Mouse (Mus musculus) gastrocnemius, postnatal 4 days (tissue): ENCODE data around the gene Sf3b1. TPM values are rescaled to one million over a fixed set of nuclear protein-coding genes. Genes with fewer than 3 reads are reported as not detected.
"Not testable (repeated sequence)": the region's sequence is repeated elsewhere in the genome, so short reads cannot be mapped to it uniquely, and the experiment has no call there.

Source experiments
- DNase-seq, 2 experiments: peaks; one replicate each; pipeline ENCODE4 v3.0.0; 2021 to 2022; ENCODE audit warnings: low spot score in 2 of 2, mixed read lengths in 2 of 2
- total RNA-seq, 2 experiments: library from RNA; stranded (reverse); gene quantifications; 2 replicates each; pipeline ENCODE4 v1.2.3; 2021

Gene Sf3b1
- total RNA-seq, 2 experiments from 2014 or later, result 109 to 130 TPM

DNA sequence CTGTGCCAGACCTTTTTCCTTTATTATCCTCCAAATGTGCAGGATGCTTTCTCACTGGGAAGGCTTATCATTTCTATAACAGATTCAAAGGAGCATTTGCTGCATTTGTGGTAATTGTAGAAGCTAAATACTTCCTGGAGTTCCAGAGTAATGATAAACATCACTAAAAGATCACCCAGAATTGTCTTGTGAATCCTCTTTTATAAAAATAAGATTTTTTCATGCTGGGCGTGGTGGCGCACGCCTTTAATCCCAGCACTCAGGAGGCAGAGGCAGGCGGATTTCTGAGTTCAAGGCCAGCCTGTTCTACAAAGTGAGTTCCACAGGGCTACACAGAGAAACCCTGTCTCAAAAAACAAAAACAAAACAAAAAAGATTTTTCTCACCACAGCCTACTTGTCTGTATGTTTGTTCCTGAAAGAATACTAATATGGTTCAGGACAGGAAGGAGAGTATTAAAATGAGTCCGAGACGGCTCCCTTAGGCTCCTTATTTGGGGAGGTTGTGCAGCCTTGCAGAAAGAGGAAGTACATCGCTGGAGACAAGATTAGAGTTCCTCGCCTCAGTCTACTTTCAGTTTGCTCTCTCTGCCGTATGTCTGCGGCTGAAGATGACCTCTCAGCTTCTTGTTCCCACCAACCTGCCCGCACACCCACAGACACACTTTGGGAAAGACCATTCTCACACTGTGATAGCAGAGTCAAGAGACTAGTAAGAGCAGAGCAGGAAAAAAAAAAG is 1.4 kb upstream of the Sf3b1 start:
- DNase-seq, result no peak

DNA sequence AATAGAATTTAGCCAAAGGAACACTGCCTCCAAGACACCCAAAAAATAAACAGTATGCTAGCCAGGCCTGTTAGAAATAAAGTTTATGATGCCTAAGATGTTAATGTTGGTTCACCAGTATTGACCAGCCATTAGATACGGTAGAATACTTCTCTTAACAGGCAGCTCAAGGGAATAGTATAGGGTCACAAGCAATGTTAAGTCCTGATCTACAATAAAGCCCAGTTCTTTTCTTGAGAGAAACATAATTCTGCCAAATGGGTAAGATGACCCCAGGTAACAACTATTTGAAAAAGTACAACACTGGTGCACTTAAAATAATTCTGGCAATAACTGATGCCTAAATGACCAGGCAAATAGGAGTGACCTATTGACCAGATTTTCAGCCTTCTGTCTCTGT is 685 bp upstream of the Sf3b1 start:
- DNase-seq, result no peak

DNA sequence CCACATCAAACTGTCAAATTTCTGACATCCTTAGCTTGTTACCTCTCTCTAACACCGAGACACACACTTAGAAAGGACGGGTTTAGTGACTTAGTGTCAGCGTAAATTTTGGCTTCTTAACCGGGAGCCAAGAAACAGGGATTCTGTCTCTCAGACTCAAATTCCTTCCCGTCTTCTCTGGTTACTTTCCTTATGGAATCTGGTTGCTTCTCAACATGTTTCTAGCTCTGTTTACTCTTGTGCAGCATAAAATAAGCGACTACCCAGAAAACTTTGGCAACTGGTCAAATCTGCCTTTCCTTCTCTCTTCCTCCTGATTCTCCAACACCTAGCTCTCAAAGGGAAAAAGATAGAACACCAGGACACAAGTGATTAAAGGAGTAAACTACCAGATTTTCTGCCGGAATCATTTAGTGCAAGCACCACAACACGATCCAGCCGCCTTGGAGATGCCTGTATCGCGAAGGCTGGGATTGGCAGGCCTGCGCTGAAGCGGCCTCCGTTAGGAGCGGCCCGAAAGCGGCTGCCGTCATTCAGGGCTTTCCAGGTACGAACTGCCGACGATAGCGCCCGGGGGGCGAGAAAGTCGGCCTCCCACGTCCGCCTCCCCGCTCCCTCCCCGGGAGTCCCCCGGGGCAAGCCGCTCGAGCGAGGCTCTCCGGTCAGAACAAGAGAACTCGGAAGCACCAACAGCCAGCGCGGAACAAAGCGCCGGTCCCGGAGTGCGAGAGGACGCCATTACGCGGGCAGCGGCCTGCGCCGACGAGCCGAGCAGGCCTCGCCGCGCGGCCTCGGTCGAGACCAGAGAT is 633 bp downstream of the Sf3b1 start:
- peak; percentile 26 to 61 for DNase-seq

DNA sequence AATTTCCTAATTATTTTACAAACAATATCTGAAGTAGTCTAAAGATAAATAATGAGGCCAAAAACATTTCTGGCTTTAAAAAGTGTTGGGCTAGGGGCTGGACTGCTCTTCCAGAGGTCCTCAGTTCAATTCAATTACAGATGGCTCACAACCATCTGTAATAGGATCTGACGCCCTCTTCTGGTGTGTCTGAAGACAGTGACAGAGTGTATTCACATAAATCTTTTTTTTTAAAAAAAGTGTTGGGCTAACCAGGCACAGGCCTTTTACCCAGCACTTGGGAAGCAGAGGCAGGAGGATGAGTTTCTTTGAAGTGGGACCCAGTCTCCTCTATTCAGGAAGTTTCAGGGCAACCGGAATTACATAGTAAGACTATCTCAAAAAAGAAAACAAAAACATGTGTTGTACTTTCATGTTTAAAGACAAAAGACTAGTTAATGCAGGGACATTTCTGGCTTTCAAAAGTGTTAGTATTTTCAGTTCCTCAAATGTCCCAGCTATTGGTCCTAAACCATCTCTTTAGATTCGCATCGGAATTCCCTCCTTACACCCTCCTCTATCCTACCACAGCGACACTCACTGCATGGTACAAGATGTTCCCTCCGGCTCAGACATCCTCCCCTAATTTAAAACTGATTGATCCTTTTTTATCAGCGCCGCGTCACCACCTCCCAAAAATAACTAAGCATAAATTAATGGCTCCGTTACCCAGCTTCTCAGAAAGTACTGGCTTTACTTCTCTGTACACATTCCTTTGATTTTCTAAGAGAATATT is 1.4 kb downstream of the Sf3b1 start:
- no peak for DNase-seq

DNA sequence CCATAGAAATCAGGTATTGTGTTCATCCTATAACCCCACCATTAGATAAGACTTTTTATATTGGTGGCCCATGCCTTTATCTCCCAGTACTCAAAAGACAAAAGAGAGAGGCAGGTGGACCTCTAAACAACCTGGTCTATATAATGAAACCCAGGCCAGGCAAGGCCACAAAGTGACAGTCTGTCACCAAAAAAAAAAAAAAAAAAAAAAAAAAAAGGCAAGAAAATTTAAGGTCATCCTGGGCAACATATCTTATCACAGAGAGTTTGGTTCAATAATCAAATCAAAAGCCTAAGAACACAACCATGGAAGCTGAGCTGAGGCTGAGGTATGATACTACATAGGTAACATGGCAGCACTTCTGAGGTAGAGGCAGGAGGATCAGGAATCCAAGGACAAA is 5.4 kb downstream of the Sf3b1 start:
- DNase-seq, result no peak

DNA sequence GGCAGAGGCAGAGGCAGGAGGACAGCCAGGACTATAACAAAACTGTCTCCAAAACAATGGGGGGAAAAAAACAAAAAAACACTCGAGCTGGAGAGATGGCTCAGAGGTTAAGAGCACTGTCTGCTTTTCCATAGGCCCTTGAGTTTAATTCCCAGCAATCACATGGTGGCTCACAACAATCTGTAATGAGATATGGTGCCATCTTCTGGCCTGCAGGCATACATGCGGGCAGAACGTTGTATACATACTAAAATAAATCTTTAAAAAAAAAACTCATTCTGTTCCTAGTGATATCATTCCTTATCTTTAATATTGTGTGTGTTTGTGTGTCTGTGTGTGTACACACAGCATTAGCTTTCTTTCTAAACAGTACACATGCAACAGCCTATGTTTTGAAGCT is 14.8 kb downstream of the Sf3b1 start:
- DNase-seq, result no peak

DNA sequence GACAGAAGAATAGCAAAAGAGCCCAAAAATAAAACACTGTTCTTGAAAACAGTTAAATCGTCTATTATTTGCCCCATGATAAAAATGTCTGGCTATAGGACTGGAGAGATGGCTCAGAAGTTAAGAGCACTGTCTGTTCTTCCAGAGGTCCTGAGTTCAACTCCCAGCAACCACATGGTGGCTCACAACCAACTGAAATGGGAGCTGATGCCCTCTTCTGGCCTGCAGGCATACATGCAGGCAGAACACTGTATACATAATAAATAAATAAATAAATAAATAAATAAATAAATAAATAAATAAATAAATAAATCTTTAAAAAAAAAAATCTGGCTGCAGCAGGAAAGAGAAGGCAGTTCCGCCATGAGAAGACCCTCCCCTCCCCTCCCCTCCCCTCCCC is 19.0 kb downstream of the Sf3b1 start:
- DNase-seq, result not testable (repeated sequence)

DNA sequence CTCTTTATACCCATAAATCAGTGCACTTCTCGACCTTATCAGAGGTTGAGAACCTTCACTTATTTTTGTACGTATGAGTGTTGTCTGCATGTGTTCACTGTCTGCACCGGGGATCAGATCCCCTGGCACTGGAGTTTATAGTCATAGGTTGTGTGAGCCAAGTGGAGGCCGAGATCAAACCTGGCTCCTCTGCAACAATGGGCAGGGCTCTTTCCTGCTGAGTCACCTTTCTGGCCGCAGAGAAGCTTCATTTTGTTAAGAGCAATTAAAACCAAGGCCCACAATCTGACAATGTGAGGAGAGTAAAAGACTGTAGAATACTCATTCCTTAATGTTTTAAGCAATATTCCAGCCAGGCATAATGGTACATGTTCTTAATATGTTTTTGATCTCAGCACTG is 33.7 kb downstream of the Sf3b1 start:
- DNase-seq, result no peak

DNA sequence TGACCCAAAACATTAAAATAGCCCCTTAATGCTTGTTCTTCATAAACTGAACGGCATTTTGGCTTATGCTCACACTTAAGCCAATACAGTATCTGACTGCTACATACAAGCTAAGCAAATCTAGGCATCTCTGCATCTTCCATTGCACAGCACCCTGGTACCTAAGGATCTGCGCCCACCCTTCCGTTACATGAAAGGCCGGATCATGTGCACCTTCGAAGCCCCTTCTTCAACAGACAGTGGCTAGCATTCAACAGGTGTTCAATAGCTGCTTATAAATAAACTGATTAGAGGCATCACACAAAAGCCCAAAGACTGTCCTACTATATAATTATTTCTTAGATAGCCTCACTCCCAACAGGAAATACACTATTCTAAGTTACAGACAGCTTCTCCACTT is 41.0 kb downstream of the Sf3b1 start:
- DNase-seq, result no peak

DNA sequence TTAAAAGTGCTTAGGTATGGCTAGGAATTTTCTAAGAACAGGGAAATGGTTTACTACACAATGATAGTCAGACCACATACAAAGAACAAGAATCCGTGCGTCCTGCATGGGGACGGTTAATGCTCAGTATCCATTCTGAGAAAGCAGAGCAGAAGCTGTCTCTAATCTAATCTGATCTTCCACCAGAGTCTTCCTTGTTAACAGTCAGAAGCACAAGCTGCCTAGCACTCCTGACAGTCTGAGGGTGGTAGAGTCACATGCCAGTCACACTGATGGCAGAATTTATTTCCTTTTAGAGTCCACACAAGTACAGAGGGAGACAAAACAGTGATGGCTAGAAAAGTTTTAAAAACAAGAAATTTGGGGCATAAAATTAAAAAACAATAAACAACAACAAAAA is 41.5 kb downstream of the Sf3b1 start:
- DNase-seq, result no peak

DNA sequence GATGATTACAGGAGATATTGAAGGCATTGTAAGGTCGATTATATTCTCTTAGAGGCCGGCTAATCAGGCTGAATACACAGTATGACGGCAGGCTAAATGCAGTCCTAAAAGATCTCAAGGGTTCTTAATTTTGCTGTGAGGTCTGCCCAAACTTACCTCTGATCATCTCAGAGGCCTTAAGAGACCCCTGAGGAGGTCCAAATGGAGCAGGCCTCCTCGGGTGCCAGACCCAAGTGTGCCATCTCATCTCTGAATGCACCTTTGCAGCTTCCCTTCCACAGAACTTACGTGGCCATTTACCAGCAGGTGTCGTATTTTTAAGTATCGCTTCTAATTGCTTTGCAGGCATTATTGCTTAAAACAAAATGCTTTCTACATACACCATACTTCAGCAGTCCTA is 43.1 kb downstream of the Sf3b1 start:
- DNase-seq, result no peak

DNA sequence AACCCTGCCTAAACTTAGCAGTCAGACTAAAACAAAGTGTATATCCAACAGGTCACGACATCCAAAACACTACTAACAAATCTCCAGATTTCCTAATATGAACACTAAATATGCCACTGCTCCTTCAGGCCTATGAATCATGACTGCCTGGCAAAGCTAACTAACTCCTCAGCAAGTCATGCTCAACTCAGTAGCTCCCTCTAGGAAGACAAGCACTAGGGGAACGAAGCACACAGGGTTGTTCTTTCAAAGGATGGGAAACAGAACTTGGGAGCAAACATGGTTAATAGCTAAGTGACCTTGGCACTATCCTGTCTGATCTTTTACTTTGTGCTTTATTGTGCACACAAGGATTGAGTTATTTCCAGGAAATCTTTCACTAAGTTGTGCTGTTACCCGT is 43.9 kb downstream of the Sf3b1 start:
- no peak for DNase-seq

DNA sequence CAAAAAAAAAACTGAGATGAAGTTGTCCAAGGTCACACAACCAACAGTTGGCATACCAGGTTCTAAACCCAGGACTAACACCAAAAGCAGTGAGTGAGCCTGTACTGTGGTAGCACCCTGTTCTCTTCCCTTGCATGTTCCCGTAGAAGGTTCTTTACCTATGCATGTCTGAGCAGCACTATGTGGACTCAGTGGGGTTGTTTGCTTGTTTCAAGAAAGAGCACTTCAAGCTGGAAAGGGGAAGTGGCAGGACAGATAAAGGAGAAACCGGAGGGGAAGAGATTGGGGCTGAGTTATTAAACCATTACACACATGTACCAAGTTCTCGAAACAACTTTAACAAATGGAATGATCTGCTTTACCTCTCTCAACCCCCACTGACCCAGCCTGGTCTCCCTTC is 44.6 kb downstream of the Sf3b1 start:
- no peak for DNase-seq

DNA sequence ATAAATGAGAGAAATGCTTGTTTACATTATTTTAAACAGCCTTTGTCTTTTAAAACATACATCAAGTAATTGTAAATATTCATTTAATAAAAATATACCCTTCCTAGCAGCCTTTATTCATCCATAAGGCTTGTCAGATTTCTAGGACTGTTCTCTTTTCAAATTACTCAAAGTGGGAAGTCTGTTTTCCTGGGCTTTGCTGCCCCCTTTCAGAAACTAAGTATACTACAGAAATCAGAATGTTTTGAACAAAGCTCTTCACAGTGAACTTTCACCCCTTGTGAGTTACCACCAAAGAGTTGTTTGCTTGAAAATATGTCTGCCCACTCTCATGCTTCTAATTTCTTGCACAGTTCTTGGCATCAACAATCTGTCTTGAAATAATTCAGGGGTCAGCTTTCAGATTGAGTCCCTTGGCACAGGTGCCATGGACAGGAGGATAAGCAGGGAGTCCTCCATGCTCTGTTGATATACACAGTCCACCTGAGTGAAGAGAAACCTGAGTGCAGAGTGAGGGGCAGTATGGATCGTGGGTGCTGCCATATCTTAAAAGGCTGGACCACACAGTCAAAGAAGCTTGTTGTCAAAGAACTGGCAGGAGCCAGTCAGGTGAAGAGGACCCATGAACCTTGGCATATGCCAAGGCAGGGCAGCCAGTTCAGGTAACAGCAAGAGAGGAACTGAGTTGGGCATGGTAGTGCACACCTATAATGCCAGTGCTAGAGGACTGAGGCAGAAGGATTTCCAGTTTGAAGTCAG is 47.9 kb downstream of the Sf3b1 start:
- no peak for DNase-seq

DNA sequence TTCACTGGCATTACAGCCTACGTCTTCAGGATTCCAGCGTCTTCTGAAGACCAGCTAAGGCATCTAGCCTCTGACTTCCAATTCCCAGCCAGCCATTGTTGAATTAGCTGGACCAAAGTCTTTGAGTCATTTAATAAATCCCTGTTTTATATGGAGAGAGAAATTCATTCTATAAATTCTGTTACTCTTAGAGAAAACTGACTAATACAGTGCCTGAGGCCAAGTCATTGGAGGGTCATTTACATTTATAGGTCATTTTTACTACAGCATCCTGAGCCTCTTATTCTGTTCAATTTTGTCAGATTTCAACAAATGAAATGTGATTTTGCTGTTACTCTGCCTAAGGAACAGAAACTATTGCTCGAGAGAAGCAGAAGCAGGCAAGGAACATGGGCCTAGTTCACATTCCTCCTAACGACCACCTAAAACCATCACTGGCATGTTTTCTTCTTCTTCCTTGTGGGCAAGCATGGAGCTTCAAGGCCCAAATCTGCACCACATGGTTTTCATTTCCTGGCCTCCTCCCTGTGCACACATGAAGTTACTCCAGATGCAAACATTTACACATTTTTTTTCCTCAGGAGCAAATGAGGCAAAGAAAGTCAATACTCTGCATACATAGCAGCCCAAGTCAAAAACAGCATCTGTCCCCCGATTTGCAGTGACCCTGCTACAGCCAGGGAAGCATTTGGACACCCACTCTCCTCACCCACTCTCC is 55.4 kb downstream of the Sf3b1 start:
- no peak for DNase-seq

DNA sequence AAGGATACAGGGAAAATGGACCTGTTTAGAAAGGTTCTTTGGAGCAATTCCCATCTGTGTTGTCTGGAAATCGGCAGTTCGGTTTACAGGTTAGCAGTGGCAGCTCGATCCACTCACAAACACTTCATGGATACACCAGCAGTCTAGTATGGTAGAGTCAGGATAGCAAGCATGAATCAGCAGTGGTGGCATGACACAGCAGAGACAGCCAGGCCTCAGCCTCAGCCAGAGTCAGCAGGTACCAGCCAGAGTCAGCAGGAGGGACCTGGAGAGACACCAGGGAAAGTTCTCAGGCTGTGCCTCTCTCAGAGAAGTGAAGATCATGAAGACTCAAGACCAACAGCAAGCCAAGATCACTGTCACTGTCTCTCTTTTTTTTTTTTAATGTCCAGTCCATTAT is 60.4 kb downstream of the Sf3b1 start:
- DNase-seq, result no peak

DNA sequence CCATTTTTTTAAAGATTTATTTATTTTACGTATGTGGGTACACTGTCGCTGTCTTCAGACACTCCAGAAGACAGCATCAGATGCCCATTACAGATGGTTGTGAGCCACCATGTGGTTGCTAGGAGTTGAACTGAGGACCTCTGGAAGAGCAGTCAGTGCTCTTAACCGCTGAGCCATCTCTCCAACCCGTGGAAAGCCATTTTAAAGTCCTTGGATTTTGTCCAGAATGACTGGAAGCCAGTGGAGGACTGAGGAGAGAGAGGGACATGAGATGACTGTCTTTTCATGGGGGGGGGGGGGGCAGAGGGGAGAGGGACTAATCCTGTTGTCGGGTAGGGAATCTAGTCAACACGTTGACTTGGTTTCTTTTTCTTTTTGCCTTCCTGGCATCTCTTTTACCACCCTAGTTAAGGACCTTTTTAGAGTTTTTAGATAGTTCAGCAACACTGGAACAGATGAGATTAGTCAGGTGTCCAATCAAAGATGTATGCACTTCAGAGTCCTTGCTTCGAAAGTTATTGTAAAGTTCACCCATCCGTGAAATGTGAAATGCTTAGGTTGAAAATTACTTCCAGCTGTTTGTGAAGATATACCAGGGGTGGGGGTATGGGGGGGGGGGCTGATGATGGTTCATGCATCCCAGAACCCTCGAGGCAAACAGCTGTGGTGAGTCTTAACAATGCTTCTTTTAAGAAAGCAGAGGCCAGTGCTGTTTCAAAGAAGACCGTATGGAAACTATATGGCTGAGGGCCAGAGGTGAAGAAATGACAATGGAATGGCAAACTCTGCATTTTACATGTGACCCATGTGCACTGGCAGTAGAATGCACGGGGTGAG is 61.9 kb downstream of the Sf3b1 start:
- no peak for DNase-seq

DNA sequence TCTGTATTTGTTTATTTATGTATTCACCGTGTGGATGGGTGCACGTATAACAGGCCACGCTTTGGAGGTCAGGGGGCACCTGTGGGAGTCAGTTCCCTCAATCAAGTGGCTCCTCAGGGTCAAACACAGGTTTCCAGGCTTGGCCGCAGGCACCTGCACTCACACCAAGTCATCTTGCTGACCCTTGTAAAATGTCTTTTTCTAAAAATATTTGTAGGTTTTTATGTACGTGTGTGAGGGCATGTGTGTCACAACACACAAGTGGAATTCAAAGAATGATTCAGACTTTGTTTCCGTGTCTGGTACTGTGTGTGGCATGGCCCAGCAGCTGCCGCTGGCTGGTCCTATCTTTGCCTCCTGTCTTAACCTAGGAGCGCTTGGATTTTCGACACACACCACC is 65.6 kb downstream of the Sf3b1 start:
- no peak for DNase-seq

DNA sequence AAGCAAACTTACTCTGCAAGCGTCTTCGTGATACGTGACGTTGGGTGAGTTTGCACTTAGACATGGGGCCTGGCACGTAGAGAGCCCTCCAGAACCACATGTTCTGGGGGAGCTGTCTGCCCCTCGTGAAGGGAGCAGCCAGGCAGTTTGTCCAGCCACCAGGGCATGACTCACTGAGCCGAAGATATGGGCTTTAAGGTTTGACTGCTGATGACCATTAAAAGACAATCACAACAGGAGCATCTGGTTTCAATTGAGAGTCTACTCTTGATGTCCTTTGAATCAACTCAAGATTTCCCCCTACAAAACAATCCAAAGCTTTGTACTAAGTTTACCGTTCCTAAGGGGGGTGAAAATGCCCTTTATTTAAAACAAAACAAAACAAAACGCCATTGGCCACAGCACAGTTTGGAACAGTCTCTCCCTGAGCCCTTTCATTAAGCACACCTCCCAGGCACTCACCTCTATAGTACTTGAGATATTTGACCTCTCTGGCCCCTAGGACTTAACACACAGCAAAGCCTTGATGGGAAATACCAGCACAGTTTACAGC is 66.6 kb downstream of the Sf3b1 start:
- DNase-seq, result no peak
